Mouse (Mus musculus) neural tube, embryonic 13.5 days (tissue): Measurements from ENCODE around the gene Alkbh1. TPM values are rescaled to one million over a fixed set of nuclear protein-coding genes. Genes with fewer than 3 reads are reported as not detected.

Experiments
- ATAC-seq: fragments of 200-750 bp; cut with Nextera tagmentation; 2 replicates; pipeline ENCODE4 v1.8.0; 2017; ENCODE audit warnings: low read depth, mild to moderate bottlenecking, moderate TSS enrichment, moderate library complexity
- H3K27ac ChIP-seq: fragments of 300-500 bp; sonication (generic); replicated peaks from 2 replicates; pipeline ENCODE4 v1.5.1; 2015; ENCODE audit warnings: moderate library complexity, mild to moderate bottlenecking, inconsistent platforms
- H3K27me3 ChIP-seq: fragments of 300-500 bp; sonication (generic); 2 replicates; pipeline ENCODE4 v1.6.1; 2015; ENCODE audit warnings: mild to moderate bottlenecking, inconsistent platforms
- H3K36me3 ChIP-seq: fragments of 300-500 bp; sonication (generic); 2 replicates; pipeline ENCODE4 v1.6.1; 2015; ENCODE audit warnings: mild to moderate bottlenecking, inconsistent platforms
- H3K4me1 ChIP-seq: fragments of 300-500 bp; sonication (generic); replicated peaks from 2 replicates; pipeline ENCODE4 v1.6.1; 2015; ENCODE audit warnings: inconsistent platforms
- H3K4me2 ChIP-seq: fragments of 300-500 bp; sonication (generic); 2 replicates; pipeline ENCODE4 v1.6.1; 2015; ENCODE audit warnings: inconsistent platforms, mild to moderate bottlenecking, moderate library complexity
- H3K4me3 ChIP-seq: fragments of 300-500 bp; sonication (generic); 2 replicates; pipeline ENCODE4 v1.5.1; 2015; ENCODE audit warnings: mild to moderate bottlenecking, inconsistent platforms
- H3K9ac ChIP-seq: fragments of 300-500 bp; sonication (generic); 2 replicates; pipeline ENCODE4 v1.6.1; 2015; ENCODE audit warnings: moderate library complexity, mild to moderate bottlenecking, inconsistent platforms
- H3K9me3 ChIP-seq: fragments of 300-500 bp; sonication (generic); 2 replicates; pipeline ENCODE4 v1.6.1; 2016; ENCODE audit warnings: inconsistent platforms
- WGBS: fragments of 180-500 bp; shearing (Covaris S2); methylation state at CpG from one replicate; pipeline ENCODE4 v1.1.7; 2015; 5-methylcytosine and 5-hydroxymethylcytosine counted together
- polyA plus RNA-seq: library from polyadenylated mRNA; unstranded; fragments of >200 nt; fragmentation: Nextera tagmentation; extraction: Ambion mirVana; gene quantifications from 2 replicates; pipeline ENCODE4 v1.2.1, GENCODE M21; 2015

Alkbh1 gene
- polyA plus RNA-seq, 1 experiment from 2014 or later = 43.9 TPM

DNA sequence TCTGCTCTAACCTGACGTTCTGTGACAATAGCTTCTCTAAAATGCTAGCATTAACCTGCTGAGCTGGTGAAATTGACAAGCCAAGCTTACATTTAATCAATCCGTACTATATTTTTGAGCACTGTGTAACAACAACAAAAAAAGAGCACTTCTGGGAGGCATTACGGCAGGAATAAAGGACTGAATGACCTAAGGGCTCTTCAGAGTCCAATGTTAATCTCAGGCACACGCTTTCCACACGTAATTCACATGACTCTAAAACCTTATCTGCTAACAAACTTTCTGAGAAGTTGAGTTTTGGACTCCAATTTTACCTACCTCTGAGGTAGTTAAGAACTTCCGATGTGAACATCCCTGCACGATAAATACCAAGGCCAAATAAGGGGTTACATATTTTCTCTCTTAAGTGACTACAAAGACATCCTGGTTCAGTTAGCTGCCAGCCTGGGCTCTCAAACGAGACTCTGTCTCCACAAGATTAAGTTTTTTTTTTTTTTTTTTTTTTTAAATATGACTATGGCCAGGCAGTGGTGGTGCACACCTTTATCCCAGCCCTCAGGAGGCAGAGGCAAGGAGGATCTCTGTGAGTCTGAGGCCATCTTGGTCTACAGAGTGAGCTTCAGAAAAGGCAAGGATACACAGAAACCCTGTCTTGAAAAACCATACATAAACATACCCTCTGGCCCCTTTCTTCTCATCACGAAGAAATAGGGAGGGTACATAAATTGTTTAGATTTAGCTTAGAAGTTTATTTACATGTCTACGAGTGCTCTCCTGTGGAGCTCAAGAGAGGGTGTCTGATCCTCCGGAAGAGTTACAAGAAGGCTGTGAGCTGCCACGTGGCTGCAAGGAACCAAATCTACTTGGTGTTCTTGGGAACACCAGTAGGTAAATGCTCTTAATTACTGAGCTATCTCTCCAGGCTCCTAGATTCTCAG lies 1.4 kb downstream of the Alkbh1 start:
- H3K9me3 ChIP-seq = no peaks in the 10 kb centered on the region
- H3K27ac ChIP-seq = no peak overlapping the region
- no peaks in the 10 kb centered on the region for H3K27me3 ChIP-seq
- ATAC-seq = no peak
- H3K9ac ChIP-seq = peak overlapping the region; percentile 85
- peak overlapping the region; percentile 74 for H3K4me3 ChIP-seq
- H3K36me3 ChIP-seq = peaks cover 50% of the 10 kb centered on the region
- H3K4me2 ChIP-seq = peak overlapping the region; percentile 76
- 35% methylated on average over 12 of the region's 12 CpGs for WGBS
- H3K4me1 ChIP-seq = peaks cover 28% of the 10 kb centered on the region

DNA sequence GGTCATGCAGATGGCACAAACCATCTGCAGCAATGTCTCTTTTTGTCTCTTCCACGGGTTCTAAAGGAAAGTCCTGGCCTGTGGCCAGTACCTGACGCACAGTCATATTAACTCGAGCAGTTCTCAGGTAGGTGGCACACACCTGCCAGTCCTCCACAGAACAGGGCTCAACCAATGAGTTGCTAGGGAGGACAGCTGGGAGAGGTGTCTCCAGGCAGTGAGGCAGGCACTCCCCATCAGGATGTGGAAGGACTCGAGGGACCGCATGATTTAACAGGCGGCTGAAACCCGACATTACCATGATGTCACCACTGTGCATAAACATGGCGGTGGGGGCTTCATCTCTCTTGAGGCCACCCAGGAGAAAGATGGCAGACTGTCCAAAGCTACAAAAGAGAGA lies 14.9 kb downstream of the Alkbh1 start:
- 87% methylated on average over 8 of the region's 8 CpGs for WGBS
- no peak overlapping the region for H3K4me2 ChIP-seq
- H3K4me1 ChIP-seq = peaks cover 6% of the 10 kb centered on the region; the same call in 1 of the 2 replicates
- ATAC-seq = no peak
- no peak overlapping the region for H3K4me3 ChIP-seq
- H3K9me3 ChIP-seq = no peaks in the 10 kb centered on the region
- no peak overlapping the region for H3K9ac ChIP-seq
- H3K36me3 ChIP-seq = peaks cover 79% of the 10 kb centered on the region
- no peak overlapping the region for H3K27ac ChIP-seq
- H3K27me3 ChIP-seq = no peaks in the 10 kb centered on the region

DNA sequence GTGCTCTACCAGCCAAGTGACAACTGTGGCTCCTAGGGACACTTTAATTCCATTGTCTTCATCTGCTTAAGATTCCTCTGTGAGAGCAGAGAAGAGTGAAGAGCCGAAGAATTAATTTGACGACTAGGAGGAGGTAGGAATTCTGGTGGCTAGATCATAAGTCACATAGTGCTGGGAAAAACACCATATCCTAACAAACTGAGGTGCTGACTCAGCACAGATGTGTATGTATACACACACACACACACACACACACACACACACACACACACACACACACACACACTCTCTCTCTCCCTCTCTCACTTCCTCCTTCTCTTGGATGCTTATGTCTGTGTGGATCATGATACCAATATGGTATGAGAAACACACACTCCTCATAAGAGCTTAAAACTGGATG lies 15.5 kb downstream of the Alkbh1 start:
- Histone ChIP-seq H3K4me3 (no peak overlapping the region), H3K9ac (no peak overlapping the region), H3K9me3 (no peaks in the 10 kb centered on the region), H3K4me1 (peaks cover 6% of the 10 kb centered on the region; the same call in 1 of the 2 replicates), H3K27ac (no peak overlapping the region), H3K4me2 (no peak overlapping the region), H3K27me3 (no peaks in the 10 kb centered on the region), H3K36me3 (peaks cover 76% of the 10 kb centered on the region)
- no peak for ATAC-seq
- 89% methylated on average over 2 of the region's 2 CpGs for WGBS

DNA sequence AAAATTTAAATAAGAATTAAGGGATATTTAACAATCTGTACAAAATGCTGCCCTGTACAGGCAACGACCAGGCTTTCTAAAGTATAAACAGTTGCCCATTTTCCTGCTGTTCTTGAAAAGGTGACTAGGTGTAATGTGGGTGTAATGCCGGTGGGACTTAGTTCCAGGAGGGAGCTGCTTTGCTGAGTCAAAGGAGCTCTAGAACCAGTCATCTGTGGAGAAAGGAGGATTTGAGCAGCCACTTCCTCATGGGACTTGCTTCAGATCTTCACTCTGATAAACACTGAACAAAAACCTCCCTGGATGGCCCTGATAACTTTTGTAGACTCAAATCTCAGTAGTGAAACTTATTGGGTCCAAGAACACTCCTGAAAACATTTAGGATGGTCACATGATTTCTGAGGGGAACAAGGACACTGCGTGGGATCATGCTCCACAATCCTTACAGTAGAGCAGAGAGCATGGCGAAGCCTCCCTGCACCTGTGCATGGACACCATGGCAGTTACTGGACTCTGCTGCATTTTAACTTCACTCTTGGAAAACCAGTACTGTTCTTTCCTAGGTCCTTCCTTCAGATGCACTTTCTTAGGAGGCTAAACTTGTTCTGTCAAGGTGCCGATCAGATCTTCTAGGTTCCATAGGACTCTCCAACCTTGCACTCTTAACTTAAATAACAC lies 17.3 kb downstream of the Alkbh1 start:
- Histone ChIP-seq H3K36me3 (peaks cover 63% of the 10 kb centered on the region), H3K4me3 (no peak overlapping the region), H3K4me1 (peaks cover 6% of the 10 kb centered on the region; the same call in 1 of the 2 replicates), H3K27me3 (no peaks in the 10 kb centered on the region), H3K4me2 (no peak overlapping the region), H3K9me3 (no peaks in the 10 kb centered on the region), H3K9ac (no peak overlapping the region), H3K27ac (no peak overlapping the region)
- no peak for ATAC-seq
- 92% methylated on average over 5 of the region's 5 CpGs for WGBS

GRCm38 (mm10) chr12:87424516-87424915 lies 19.3 kb downstream of the Alkbh1 start:
- H3K4me3 ChIP-seq = no peak overlapping the region
- no peak overlapping the region for H3K27ac ChIP-seq
- no peak overlapping the region for H3K9ac ChIP-seq
- ATAC-seq = no peak
- H3K27me3 ChIP-seq = no peaks in the 10 kb centered on the region
- peaks cover 44% of the 10 kb centered on the region for H3K36me3 ChIP-seq
- H3K4me2 ChIP-seq = no peak overlapping the region
- H3K9me3 ChIP-seq = no peaks in the 10 kb centered on the region
- peaks cover 14% of the 10 kb centered on the region for H3K4me1 ChIP-seq
- 37% methylated on average over 3 of the region's 3 CpGs for WGBS

GRCm38 (mm10) chr12:87423700-87424099 lies 20.1 kb downstream of the Alkbh1 start:
- Histone ChIP-seq H3K4me1 (peaks cover 22% of the 10 kb centered on the region), H3K9ac (no peak overlapping the region), H3K4me3 (no peak overlapping the region), H3K27ac (no peak overlapping the region), H3K9me3 (no peaks in the 10 kb centered on the region), H3K4me2 (no peak overlapping the region), H3K27me3 (no peaks in the 10 kb centered on the region), H3K36me3 (peaks cover 36% of the 10 kb centered on the region)
- ATAC-seq = no peak
- 44% methylated on average over 1 of the region's 1 CpGs for WGBS

DNA sequence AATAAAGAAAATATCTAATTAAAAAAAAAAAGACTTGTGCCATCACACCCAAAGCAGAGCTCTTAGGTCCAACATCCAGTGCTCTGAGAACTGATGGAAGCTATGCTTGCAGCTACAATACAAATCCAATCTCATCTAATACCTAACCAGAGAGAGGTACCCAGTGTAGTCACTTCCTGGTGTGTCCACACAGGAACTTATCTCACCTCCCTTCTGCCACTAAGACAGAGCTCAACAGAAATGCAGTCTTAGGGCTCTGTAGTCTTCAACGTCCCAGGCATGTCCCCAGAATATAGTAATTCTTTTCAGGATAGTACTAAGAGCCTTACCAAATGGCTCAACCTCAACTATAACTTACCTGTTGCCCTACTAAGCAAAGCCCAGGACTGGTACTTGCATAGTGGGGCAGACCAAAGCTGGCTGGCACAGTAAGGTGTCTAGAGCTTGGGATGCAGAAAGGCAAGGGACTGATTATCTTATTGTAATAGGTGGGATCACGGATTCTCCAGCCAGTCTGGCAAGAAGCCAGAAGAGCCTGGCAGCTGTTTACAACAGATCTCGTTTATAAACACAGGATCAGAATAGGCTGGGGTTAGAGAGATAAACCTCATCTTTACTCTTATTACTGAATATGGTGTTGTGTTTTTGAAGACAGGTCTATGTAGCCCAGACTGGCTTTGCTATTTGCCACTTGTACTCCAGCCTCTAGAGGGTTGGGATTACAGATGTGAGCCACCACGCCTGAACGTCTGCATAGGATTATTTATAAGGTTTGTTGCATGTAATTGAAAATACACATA lies 21.9 kb downstream of the Alkbh1 start:
- no peaks in the 10 kb centered on the region for H3K9me3 ChIP-seq
- no peak overlapping the region for H3K9ac ChIP-seq
- H3K4me2 ChIP-seq = no peak overlapping the region
- no peak overlapping the region for H3K4me3 ChIP-seq
- peaks cover 18% of the 10 kb centered on the region for H3K36me3 ChIP-seq
- H3K4me1 ChIP-seq = peaks cover 24% of the 10 kb centered on the region
- H3K27ac ChIP-seq = no peak overlapping the region
- no peak for ATAC-seq
- H3K27me3 ChIP-seq = no peaks in the 10 kb centered on the region
- 66% methylated on average over 5 of the region's 5 CpGs for WGBS

GRCm38 (mm10) chr12:87419974-87420485 lies 23.8 kb downstream of the Alkbh1 start:
- Histone ChIP-seq H3K4me3 (no peak overlapping the region), H3K9ac (no peak overlapping the region), H3K4me2 (no peak overlapping the region), H3K27me3 (no peaks in the 10 kb centered on the region), H3K27ac (peak overlapping the region; percentile 91), H3K9me3 (no peaks in the 10 kb centered on the region), H3K36me3 (peaks cover 7% of the 10 kb centered on the region), H3K4me1 (peaks cover 24% of the 10 kb centered on the region)
- no peak for ATAC-seq
- 58% methylated on average over 12 of the region's 12 CpGs for WGBS

DNA sequence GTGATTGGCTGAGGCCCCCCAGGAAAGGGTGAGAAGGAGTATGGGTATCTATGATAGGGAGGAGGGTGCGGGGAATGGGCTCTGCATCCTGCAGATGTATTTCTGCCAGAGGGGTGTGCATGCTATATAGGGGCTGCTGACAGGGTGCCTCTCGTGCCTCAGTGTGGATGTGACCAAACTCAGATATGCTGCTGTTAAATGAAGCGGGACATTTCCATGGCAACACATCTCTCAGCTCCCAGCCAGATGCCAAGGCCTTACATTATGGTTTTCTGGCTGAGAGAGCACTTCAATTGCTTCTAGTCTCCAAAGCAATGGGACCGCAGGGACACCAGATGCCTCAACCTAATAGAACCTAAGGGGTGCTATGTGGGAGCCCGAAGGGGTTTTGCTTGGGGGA lies 24.9 kb downstream of the Alkbh1 start:
- H3K4me2 ChIP-seq = 0 out of 2 replicates have a peak overlapping the region, but pooled peaks have one; percentile 4
- H3K4me1 ChIP-seq = peaks cover 18% of the 10 kb centered on the region
- H3K9ac ChIP-seq = no peak overlapping the region
- H3K36me3 ChIP-seq = peaks cover 7% of the 10 kb centered on the region
- peak overlapping the region; percentile 91 for H3K27ac ChIP-seq
- H3K4me3 ChIP-seq = no peak overlapping the region
- H3K9me3 ChIP-seq = no peaks in the 10 kb centered on the region
- peak; percentile 91 for ATAC-seq
- 21% methylated on average over 5 of the region's 5 CpGs for WGBS
- H3K27me3 ChIP-seq = no peaks in the 10 kb centered on the region

DNA sequence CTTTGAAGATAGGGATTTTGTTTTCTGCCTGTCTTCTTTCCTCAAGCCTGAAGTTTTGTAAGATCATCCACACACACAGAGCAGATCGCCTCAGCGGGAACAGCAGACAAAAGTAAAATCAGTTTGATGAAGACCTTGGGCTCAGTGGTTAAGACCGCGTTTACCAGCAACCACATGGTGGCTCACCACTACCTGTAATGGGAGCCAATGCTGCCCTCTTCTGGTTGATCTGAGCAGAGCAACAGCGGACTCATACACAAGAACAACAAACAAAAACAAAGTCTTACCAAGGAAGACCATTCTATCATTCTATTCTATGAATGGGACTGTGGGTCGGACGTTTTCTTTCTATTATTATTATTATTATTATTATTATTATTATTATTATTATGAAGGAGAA lies 27.1 kb downstream of the Alkbh1 start:
- H3K4me3 ChIP-seq = no peak overlapping the region
- H3K4me2 ChIP-seq = no peak overlapping the region
- ATAC-seq = no peak
- no peaks in the 10 kb centered on the region for H3K9me3 ChIP-seq
- 34% methylated on average over 7 of the region's 7 CpGs for WGBS
- no peaks in the 10 kb centered on the region for H3K36me3 ChIP-seq
- H3K4me1 ChIP-seq = peaks cover 18% of the 10 kb centered on the region
- no peak overlapping the region for H3K9ac ChIP-seq
- H3K27ac ChIP-seq = no peak overlapping the region
- no peaks in the 10 kb centered on the region for H3K27me3 ChIP-seq

DNA sequence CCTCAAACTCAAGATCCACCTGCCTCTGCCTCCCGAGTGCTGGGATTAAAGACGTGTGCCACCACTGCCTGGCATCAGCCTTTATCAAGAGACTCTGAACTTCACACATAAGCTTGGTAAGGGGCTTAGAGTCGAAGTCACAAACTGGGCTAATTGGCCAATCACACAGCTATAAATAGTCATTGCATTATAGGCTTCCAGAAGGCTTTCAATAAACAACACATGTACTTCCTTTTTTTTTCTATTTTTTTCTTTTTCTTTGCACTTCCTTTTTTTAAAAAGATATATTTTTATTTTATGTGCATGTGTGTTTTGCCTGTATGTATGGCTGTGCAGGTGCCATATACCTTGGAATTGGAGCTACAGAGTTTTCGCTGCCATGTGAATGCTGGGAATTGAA lies 28.5 kb downstream of the Alkbh1 start:
- Histone ChIP-seq H3K4me3 (no peak overlapping the region), H3K9me3 (no peaks in the 10 kb centered on the region), H3K9ac (no peak overlapping the region), H3K36me3 (no peaks in the 10 kb centered on the region), H3K27me3 (no peaks in the 10 kb centered on the region), H3K4me2 (no peak overlapping the region), H3K4me1 (peaks cover 18% of the 10 kb centered on the region), H3K27ac (no peak overlapping the region)
- no peak for ATAC-seq
- 80% methylated on average over 4 of the region's 4 CpGs for WGBS
